Mouse (Mus musculus) embryonic facial prominence, embryonic 13.5 days (tissue): Measurements from ENCODE around the gene Ppp6r2. TPM values are rescaled to one million over a fixed set of nuclear protein-coding genes. Genes with fewer than 3 reads are reported as not detected.

ENCODE experiments used
- ATAC-seq: fragments of 200-750 bp; cut with Nextera tagmentation; 2 replicates; pipeline ENCODE4 v1.8.0; 2017; ENCODE audit warnings: low read depth; ENCODE audit not compliant: insufficient number of reproducible peaks, insufficient read depth, low FRiP score, low TSS enrichment
- H3K27ac ChIP-seq: fragments of 300-500 bp; sonication (generic); 2 replicates; pipeline ENCODE4 v1.5.1; 2015; ENCODE audit warnings: moderate library complexity, mild to moderate bottlenecking, inconsistent platforms
- H3K27me3 ChIP-seq: fragments of 300-500 bp; sonication (generic); 2 replicates; pipeline ENCODE4 v1.6.1; 2015; ENCODE audit warnings: mild to moderate bottlenecking, inconsistent platforms
- H3K36me3 ChIP-seq: fragments of 300-500 bp; sonication (generic); 2 replicates; pipeline ENCODE4 v1.6.1; 2015; ENCODE audit warnings: mild to moderate bottlenecking, inconsistent platforms
- H3K4me1 ChIP-seq: fragments of 300-500 bp; sonication (generic); 2 replicates; pipeline ENCODE4 v1.6.1; 2015; ENCODE audit warnings: inconsistent platforms
- H3K4me2 ChIP-seq: fragments of 300-500 bp; sonication (generic); 2 replicates; pipeline ENCODE4 v1.6.1; 2015; ENCODE audit warnings: moderate library complexity, mild to moderate bottlenecking, inconsistent platforms
- H3K4me3 ChIP-seq: fragments of 300-500 bp; sonication (generic); 2 replicates; pipeline ENCODE4 v1.5.1; 2015; ENCODE audit warnings: mild to moderate bottlenecking, inconsistent platforms
- H3K9ac ChIP-seq: fragments of 300-500 bp; sonication (generic); 2 replicates; pipeline ENCODE4 v1.6.1; 2015; ENCODE audit warnings: mild to moderate bottlenecking, inconsistent platforms
- H3K9me3 ChIP-seq: fragments of 300-500 bp; sonication (generic); 2 replicates; pipeline ENCODE4 v1.6.1; 2016; ENCODE audit warnings: inconsistent platforms
- WGBS: fragments of 180-500 bp; shearing (Covaris S2); methylation state at CpG from one replicate; pipeline ENCODE4 v1.1.7; 2015; ENCODE audit warnings: mixed read lengths; 5-methylcytosine and 5-hydroxymethylcytosine counted together
- polyA plus RNA-seq: library from polyadenylated mRNA; unstranded; fragments of >200 nt; fragmentation: Nextera tagmentation; extraction: Ambion mirVana; gene quantifications from 2 replicates; pipeline ENCODE4 v1.2.1, GENCODE M21; 2015

Gene Ppp6r2
- polyA plus RNA-seq, 1 experiment from 2014 or later, result 40.0 TPM

DNA sequence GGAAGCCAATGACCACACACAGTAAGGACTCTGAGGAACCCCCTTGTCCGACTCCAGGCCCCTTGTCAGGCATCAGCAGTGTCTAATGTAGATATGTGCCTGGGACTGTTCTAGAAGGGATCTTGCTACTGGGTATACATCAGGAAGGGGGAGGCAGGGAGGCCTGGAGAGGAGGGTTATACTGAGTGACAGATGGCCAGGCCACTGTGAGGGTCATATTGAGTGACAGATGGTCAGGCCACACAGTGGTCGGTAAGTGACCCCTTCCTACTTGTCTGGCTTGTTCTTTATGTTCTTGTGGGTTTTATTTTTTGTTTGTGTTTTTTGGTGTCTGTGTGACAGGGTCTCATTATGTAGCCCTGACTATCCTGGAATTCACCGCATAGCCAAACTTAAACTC, 64.1 kb downstream of the Ppp6r2 start:
- Histone ChIP-seq H3K9me3 (no peaks in the 10 kb centered on the region), H3K4me2 (no peak overlapping the region), H3K27me3 (no peaks in the 10 kb centered on the region), H3K4me3 (no peak overlapping the region), H3K9ac (no peak overlapping the region), H3K4me1 (no peaks in the 10 kb centered on the region), H3K27ac (no peak overlapping the region), H3K36me3 (peaks cover 84% of the 10 kb centered on the region)
- no peak for ATAC-seq
- 91% methylated on average over 3 of the region's 3 CpGs for WGBS

DNA sequence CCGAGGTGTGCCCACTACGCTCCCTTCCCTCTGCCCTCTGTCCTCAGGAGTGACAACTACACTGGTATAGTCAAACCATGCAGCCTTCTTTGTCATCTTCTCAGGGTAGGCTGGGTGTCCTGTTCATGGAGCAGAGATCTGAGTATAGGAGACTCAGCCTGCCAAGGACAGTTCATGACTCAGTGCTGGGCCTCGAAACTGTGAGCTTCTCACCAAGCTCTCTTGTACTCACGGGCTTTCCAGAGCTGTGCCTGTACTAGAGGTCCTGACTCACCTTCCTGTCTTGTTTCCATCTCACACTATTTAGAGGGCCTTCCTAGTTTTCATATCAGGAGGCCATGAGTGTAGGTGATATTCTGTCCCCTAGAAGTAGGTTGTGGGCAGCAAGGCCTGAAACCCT, 66.0 kb downstream of the Ppp6r2 start:
- Histone ChIP-seq H3K9ac (no peak overlapping the region), H3K4me2 (no peak overlapping the region), H3K4me1 (no peaks in the 10 kb centered on the region), H3K27me3 (no peaks in the 10 kb centered on the region), H3K27ac (no peak overlapping the region), H3K9me3 (no peaks in the 10 kb centered on the region), H3K4me3 (no peak overlapping the region), H3K36me3 (peaks cover 90% of the 10 kb centered on the region)
- 90% methylated on average over 4 of the region's 4 CpGs for WGBS
- ATAC-seq, result no peak

DNA sequence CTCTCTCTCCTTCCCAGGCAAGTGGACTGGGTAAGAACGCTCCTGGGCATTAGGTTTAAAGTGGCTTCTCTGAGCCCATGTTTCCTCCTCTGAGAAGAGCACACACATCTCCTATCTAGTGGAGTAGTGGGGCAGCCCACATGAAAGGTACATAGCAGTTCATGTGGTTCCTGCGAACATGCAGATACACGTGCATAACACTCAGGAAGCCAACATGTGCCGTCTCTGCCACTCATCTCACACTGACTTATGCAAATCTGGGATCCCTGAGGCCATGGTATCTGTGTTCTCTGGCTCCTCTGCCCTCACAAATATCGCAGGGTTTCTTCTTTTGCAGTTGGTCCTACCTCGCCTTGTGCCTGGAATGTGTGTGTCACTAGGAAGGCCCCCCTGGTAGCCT, 71.2 kb downstream of the Ppp6r2 start:
- H3K9ac ChIP-seq, result no peak overlapping the region
- no peaks in the 10 kb centered on the region for H3K27me3 ChIP-seq
- H3K4me3 ChIP-seq, result no peak overlapping the region
- no peaks in the 10 kb centered on the region for H3K4me1 ChIP-seq
- no peaks in the 10 kb centered on the region for H3K9me3 ChIP-seq
- H3K27ac ChIP-seq, result no peak overlapping the region
- 78% methylated on average over 6 of the region's 6 CpGs for WGBS
- H3K36me3 ChIP-seq, result peaks cover 94% of the 10 kb centered on the region
- no peak overlapping the region for H3K4me2 ChIP-seq
- ATAC-seq, result no peak

DNA sequence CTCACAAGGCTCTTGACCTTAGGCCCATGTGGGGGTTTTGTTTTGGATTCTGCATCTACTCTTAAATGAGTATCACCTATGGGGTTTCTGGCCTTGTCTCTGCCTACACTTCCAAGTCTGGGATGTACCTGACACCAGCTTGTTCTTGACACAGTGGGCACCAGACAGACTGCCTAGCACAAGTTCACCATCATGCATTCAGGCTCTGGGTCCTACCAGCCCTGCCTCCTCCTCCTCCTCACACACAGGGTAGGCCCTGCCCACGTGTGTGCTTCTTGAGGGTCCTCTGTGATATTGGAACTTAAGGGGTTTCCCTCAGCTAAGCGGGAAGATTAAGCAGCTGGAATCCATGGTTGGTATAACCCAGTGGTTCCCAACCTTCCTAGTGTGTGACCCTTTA, 72.7 kb downstream of the Ppp6r2 start:
- 80% methylated on average over 2 of the region's 2 CpGs for WGBS
- no peak for ATAC-seq
- Histone ChIP-seq H3K27ac (no peak overlapping the region), H3K4me1 (no peaks in the 10 kb centered on the region), H3K4me3 (no peak overlapping the region), H3K36me3 (peaks cover 96% of the 10 kb centered on the region), H3K9ac (no peak overlapping the region), H3K4me2 (no peak overlapping the region), H3K27me3 (no peaks in the 10 kb centered on the region), H3K9me3 (no peaks in the 10 kb centered on the region)

DNA sequence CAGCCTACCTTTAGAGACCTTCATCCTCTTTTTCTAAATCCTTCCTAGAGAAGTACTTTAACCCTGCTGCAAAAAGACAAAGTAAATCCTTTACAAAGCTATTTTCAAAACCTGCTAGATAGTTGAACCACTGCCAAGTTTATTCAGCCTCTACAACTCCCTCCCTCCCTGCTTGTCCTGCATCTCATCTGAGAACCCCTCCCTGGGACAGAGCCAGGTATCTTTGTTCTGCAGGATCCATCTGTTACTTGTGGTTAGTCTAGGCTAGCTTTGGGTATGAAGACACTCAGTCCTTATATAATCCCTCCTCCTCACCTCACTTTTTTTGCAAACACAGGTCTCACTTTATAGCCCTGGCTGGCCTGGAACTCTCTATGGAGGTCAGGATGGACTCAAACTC, 73.7 kb downstream of the Ppp6r2 start:
- Histone ChIP-seq H3K36me3 (peaks cover 96% of the 10 kb centered on the region), H3K9me3 (no peaks in the 10 kb centered on the region), H3K9ac (no peak overlapping the region), H3K4me3 (no peak overlapping the region), H3K27ac (no peak overlapping the region), H3K4me1 (no peaks in the 10 kb centered on the region), H3K4me2 (no peak overlapping the region), H3K27me3 (no peaks in the 10 kb centered on the region)
- no peak for ATAC-seq

DNA sequence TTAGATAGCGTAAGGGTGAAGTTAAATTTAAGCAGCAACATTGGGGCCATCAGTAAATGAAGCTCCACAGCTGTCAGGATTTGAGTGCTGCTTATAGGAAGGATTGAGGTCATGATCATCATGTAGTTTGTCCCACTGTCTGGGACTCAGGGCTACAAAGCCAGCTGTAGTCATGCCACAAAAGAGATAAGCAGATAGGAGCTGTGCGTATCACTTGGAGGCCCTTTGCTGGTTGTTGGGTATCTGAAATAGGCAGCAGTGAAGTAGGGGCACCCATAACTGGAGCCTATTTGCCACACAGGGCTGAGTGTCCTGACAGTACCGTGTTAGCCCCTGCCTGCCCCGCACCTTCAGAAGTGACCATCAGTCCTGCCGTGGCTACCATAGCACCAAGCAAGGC, 74.1 kb downstream of the Ppp6r2 start:
- Histone ChIP-seq H3K4me3 (no peak overlapping the region), H3K27me3 (no peaks in the 10 kb centered on the region), H3K27ac (no peak overlapping the region), H3K4me2 (no peak overlapping the region), H3K36me3 (peaks cover 96% of the 10 kb centered on the region), H3K9ac (no peak overlapping the region), H3K9me3 (no peaks in the 10 kb centered on the region), H3K4me1 (no peaks in the 10 kb centered on the region)
- 95% methylated on average over 5 of the region's 5 CpGs for WGBS
- no peak for ATAC-seq

DNA sequence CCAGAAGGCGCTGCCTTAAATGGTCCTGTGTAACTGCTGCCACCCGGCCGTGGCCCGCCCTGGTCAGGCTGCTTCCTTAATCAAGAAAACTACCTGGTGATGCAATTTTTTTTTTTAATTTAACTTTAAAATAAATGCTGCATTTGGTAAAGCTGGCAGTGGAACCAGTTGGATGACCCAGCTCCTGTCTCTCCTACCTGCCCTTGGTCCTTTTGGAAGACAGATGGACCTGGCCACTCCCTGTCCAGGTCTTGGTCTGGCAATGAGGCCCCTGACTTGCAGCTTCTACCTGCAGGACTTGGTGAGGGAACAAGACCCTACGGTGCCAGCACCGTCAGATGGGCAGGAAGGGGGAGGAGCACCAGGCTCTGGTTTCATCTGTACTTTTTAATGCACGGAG, 74.8 kb downstream of the Ppp6r2 start:
- Histone ChIP-seq H3K9ac (no peak overlapping the region), H3K27ac (no peak overlapping the region), H3K36me3 (peaks cover 96% of the 10 kb centered on the region), H3K9me3 (no peaks in the 10 kb centered on the region), H3K4me2 (no peak overlapping the region), H3K4me3 (no peak overlapping the region), H3K27me3 (no peaks in the 10 kb centered on the region), H3K4me1 (no peaks in the 10 kb centered on the region)
- no peak for ATAC-seq
- WGBS, result 71% methylated on average over 7 of the region's 7 CpGs

DNA sequence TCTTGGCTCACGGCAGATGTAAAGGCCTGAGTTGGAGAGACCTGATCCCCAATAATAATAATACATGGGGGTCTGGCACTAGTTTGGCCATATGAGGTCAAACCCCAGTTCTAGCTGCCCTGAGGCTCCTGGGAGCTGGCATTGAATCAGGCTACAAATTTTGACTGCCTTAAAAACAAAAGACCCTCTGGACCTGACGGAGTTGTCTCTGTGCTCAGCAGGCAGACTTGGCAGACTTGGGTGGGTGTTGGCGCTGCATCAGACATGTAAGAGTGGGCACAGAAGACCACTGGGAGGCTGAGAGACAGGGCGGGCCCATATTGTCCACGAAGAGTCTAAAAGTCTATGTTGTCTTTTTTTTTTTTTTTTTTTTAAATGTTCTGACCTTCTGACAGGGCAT, 75.2 kb downstream of the Ppp6r2 start:
- H3K4me1 ChIP-seq, result no peaks in the 10 kb centered on the region
- H3K9me3 ChIP-seq, result no peaks in the 10 kb centered on the region
- H3K27me3 ChIP-seq, result no peaks in the 10 kb centered on the region
- no peak overlapping the region for H3K9ac ChIP-seq
- H3K36me3 ChIP-seq, result peaks cover 96% of the 10 kb centered on the region
- H3K4me3 ChIP-seq, result no peak overlapping the region
- ATAC-seq, result no peak
- H3K4me2 ChIP-seq, result no peak overlapping the region
- no peak overlapping the region for H3K27ac ChIP-seq
- WGBS, result 81% methylated on average over 5 of the region's 5 CpGs

DNA sequence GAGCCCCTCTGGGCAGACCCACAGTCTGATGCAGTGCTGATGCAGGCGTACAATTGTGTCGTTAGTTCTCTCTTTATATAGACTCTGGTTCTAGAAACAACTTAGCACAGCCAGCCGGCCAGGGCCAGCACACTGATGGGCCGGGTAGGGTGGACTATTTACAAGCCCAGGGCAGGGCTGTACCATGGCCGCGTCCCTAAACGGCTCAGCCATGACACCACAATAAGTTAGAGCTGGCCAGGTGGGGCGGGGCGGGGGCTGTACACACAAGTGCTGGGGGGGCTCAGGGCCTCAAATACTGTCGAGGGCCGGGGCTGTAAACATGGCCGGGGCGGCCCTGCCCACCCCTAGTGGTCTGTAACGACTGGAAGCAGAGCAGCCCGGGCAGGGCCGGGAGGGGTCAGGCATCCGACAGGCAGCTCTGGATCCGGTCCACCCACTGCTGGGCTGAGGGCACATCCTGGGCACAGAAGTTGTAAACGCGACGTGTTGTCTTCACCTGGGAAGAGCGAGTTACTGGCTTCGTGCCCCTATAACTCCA, 76.9 kb downstream of the Ppp6r2 start:
- Histone ChIP-seq H3K9me3 (no peaks in the 10 kb centered on the region), H3K4me1 (no peaks in the 10 kb centered on the region), H3K4me3 (no peak overlapping the region), H3K4me2 (no peak overlapping the region), H3K27ac (no peak overlapping the region), H3K9ac (no peak overlapping the region), H3K36me3 (peaks cover 95% of the 10 kb centered on the region), H3K27me3 (no peaks in the 10 kb centered on the region)
- 92% methylated on average over 23 of the region's 23 CpGs for WGBS
- no peak for ATAC-seq

DNA sequence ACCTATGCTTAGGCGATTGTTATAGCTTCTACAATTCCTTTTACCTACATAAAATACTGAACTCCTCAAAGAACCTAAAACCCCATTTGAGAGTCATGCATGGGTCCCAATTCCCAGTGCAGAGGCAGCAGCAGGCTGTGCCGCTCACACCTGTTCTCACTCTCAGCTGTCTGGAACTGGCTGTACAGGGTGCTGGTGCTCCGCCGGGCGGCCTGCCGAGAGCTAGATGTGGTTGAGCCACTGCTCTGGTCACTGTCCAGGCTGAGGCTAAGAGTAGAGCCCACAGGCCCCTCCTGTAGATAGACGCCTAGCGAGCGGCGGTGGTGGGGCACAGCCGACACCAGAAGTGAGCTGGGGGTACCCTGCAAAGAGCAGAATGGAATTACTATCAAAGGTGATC, 78.1 kb downstream of the Ppp6r2 start:
- Histone ChIP-seq H3K4me3 (no peak overlapping the region), H3K9ac (no peak overlapping the region), H3K27me3 (no peaks in the 10 kb centered on the region), H3K27ac (no peak overlapping the region), H3K9me3 (no peaks in the 10 kb centered on the region), H3K4me1 (no peaks in the 10 kb centered on the region), H3K36me3 (peaks cover 96% of the 10 kb centered on the region), H3K4me2 (no peak overlapping the region)
- WGBS, result 96% methylated on average over 11 of the region's 11 CpGs
- no peak for ATAC-seq

DNA sequence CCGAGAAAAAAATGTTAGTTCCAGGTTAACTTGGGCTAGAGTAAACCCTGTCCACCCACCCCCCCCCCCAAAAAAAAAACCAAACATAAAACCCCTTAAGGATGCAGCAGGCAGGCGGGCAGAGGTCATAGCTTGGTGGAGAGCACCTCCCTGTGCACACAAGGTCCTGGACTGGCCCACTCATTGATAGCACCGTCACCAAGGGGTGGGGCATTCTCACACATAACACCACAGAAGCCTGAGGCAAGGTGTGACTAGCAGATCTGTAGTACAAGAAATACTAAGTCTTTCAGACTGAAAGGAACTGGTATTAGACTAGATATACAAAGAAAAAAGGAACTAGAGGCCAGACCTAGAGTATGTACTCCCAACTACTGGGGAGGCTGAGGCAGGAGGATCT, 80.2 kb downstream of the Ppp6r2 start:
- Histone ChIP-seq H3K27ac (no peak overlapping the region), H3K9me3 (no peaks in the 10 kb centered on the region), H3K4me2 (no peak overlapping the region), H3K36me3 (peaks cover 97% of the 10 kb centered on the region), H3K27me3 (no peaks in the 10 kb centered on the region), H3K9ac (no peak overlapping the region), H3K4me1 (no peaks in the 10 kb centered on the region), H3K4me3 (no peak overlapping the region)
- WGBS, result 87% methylated on average over 3 of the region's 3 CpGs
- ATAC-seq, result no peak

DNA sequence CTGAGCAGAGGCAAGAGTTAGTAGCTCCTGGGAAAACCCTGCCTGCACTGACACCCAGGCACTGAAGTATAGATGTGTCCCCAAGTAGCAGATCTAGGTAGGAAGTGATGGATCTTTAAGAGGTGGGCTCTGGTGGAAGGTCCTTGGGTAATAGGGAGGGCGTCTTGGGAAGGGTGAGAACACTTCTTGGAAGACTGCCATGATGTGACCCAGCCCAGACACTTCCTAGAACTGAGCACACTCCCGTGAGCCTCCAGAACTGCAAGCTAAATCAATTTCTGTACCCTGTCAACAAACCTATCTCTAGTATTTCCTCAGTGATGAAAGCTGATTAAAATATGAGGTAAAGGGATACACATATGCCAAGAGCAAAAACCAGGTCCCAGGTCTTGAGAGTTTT, 81.4 kb downstream of the Ppp6r2 start:
- no peaks in the 10 kb centered on the region for H3K27me3 ChIP-seq
- ATAC-seq, result no peak
- WGBS, result 82% methylated on average over 2 of the region's 2 CpGs
- H3K4me3 ChIP-seq, result no peak overlapping the region
- H3K27ac ChIP-seq, result no peak overlapping the region
- H3K9ac ChIP-seq, result no peak overlapping the region
- no peaks in the 10 kb centered on the region for H3K4me1 ChIP-seq
- H3K9me3 ChIP-seq, result no peaks in the 10 kb centered on the region
- no peak overlapping the region for H3K4me2 ChIP-seq
- peaks cover 99% of the 10 kb centered on the region for H3K36me3 ChIP-seq

DNA sequence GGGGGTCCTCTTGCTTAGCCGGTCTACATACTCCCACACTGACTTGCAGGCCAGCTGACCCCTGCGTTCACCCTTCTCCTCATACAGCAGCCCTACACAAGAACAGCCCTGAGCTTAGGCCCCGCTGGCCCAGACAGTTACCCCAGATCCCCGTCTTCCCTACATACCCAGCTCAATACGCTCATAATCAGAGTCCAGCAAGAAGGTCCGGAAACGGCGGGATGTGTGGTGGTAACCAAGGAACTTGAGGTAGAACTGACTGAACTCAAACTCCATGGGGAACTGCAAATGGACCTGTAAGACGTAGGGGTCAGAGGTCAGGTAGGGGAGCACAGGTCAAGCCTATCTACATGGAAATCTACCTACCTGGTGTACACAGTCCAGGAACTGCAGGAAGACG, 82.4 kb downstream of the Ppp6r2 start:
- Histone ChIP-seq H3K9ac (no peak overlapping the region), H3K36me3 (peaks cover 95% of the 10 kb centered on the region), H3K27ac (no peak overlapping the region), H3K4me1 (no peaks in the 10 kb centered on the region), H3K9me3 (no peaks in the 10 kb centered on the region), H3K4me2 (no peak overlapping the region), H3K4me3 (no peak overlapping the region), H3K27me3 (no peaks in the 10 kb centered on the region)
- WGBS, result 92% methylated on average over 10 of the region's 10 CpGs
- no peak for ATAC-seq
